Mouse (Mus musculus) megakaryocyte-erythroid progenitor cell, adult 5 weeks (primary cell): ENCODE results near the gene Gm21767. TPM values are rescaled to one million over a fixed set of nuclear protein-coding genes. Genes with fewer than 3 reads are reported as not detected.

Experiments
- polyA plus RNA-seq: library from polyadenylated mRNA; stranded (reverse); fragments of >175 nt; gene quantifications from 2 replicates; pipeline ENCODE4 v1.2.3, GENCODE M21; 2012

The Gm21767 gene
- not detected in 2 replicates for polyA plus RNA-seq

DNA sequence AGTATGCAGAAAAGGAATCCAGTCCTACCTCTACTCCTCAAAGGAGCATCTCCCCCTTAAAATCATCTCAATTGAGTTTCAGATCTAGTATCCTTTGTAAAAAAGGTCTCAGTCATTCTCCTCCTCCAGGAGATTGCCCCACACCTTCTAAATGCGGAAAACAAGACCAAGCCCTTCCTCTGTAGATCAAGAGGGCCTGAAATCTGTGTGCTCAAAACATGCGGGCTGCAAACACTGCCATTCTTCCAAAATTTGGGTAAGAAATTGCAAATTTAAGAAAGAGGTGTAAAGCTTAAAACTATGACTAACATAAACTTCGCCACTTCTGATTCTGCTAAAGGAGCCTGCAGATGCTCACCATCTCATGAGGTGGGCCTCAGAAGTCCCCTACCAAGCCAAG lies at the start of gene Gm21767:
Gene Gm21767 (plus strand): TSS at position 301 of the 400 bp plus-strand sequence.

